Mouse (Mus musculus) urinary bladder, postnatal 36 days (tissue): ENCODE results near the gene Gm3159.
"Not testable (repeated sequence)": the region's sequence is repeated elsewhere in the genome, so short reads cannot be mapped to it uniquely, and the experiment has no call there.

Source experiments
- DNase-seq, 2 experiments: peaks; one replicate each; pipeline ENCODE4 v3.0.0; 2022; ENCODE audit warnings: low spot score in 2 of 2, mixed read lengths in 1 of 2

Gene Gm3159

DNA sequence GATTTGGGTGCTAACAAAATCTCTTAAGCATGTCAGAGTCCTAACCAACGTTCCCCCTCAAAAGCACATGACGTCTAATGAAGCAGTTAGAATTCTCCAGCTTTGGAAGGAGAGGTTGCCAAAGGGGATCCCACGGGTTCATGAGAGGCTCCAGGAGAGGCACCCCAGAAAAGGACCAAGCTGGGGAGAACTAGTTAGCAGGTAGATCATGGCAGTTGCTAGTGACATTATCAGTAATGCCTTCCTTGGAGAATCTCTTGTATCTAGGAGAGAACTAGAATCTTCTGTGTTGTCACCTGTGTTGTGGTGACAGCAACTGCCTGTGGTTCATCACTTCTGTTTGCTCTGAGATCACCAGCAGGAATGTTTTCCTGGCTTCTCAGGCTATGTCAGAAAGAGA is at the start of gene Gm3159:
Gene Gm3159, plus strand, starts transcription at position 301 of the 400 bp plus-strand sequence.
- not testable (repeated sequence) for DNase-seq

DNA sequence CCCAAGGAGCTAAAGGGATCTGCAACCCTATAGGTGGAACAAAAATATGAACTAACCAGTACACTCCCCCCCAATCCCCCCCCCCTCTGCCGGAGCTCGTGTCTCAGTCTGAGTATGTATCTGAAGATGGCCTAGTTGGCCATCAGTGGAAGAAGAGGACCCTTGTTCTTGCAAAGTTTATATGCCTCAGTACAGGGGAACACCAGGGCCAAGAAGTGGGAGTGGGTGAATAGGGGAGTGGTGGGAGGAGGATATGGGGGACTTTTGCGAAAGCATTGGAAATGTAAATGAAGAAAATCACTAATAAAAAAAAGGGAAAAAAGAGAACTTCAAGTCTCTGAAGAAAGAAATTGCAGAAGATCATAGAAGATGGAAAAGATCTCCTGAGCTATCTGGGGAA is 28.3 kb upstream of the Gm3159 start:
- not testable (repeated sequence) for DNase-seq

DNA sequence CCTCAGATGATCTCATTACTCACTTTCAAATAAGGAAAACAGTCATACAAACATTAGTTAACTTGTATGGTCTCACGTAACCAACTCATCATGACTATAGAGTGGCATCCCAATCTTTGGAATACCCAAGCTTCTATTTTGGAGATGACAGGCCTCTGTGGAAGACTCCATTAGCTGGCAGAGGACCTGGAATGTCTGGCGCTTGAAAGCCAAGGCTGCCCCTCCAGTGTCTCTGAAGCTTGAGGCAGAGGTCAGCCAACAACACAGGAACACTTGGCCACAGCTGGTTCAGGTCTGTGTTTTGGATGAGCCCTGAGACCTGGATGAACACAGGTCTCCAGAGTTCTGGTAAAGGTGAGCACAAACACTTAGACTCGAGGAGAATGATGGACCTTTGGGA is 27.6 kb upstream of the Gm3159 start:
- not testable (repeated sequence) for DNase-seq

DNA sequence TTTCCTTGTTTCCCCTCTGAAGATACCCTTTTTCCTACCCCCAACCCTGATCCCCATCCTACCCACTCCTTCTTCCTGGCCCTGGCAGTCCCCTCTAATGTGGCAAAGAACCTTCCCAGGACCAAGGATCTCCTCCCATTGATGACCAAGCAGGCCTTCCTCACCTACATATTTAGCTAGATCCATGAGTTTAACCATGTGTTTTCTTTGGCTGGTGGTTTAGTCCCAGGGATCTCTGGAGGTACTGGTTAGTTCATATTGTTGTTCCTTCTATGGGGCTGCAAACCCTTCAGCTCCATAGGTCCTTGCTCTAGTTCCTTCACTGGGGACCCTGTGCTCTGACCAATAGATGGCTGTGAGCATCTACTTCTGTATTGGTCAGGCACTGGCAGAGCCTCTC is 19.5 kb upstream of the Gm3159 start:
- DNase-seq, result not testable (repeated sequence)

DNA sequence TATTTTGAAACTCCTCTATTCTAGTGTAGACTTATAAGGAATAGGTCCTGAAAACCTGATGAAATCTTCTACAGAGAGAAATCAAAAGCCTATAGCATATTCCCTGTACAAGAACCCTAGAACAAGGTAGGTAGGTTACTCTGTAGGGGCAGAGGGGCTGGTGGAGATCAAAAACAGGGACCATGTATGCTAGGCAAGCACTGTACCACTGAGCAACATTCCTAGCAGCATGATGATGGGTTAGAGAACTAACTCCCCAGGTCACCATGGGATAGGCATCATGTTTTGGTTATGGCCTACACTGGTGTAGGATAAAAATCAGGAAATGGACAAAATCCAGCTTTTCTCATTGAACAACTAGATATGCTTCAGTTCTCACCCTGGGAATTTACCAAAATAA is 11.7 kb upstream of the Gm3159 start:
- DNase-seq, result not testable (repeated sequence)

DNA sequence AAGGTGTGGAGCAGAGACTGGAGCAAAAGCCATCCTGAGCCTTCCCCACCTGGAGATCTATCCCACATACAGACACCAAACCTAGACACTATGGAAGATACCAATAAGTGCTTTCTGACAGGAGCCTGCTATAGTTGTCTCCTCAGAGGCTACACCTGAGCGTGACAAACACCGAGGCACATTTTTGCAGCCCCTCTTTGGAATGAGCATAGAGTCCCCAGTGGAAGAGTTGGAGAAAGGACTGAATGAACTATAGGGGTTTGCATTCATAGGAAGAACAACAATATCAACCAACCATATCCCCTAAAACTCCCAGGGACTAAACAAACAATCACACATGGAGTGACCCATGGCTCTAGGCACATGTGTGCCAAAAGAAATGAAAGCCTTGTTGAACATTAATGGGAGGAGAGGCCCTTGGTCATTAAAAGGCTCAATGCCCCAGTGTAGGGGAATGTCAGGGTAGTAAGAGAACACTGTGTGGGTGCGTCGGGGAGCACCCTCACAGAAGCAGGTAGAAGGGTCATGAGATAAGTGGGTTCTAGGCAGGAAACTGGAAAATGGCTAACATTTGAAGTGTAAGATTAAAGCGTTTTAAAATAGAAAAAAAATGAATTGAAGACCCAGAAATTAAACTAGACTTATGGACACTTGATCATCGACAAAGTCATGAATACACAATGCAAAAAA is 4.3 kb upstream of the Gm3159 start:
- not testable (repeated sequence) for DNase-seq

DNA sequence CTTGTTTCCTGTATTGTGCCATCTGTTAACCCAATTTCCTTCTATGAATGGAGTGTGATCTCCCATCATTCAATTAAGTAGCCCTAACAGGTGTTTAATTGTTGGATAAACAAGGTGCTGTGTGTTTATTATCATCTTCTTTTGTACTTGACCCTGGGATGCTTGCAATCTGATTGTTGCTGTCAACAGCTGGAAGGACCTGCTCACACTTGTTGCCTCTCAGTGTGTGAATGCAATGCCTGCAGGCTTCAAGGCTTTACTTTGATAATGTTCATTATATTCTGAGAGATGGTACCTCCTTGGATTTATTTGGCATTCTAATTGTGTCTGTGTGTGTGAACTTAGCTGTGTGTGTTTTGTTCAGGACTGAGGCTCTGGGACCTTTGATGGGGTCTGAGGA is 1.3 kb downstream of the Gm3159 start:
- not testable (repeated sequence) for DNase-seq

DNA sequence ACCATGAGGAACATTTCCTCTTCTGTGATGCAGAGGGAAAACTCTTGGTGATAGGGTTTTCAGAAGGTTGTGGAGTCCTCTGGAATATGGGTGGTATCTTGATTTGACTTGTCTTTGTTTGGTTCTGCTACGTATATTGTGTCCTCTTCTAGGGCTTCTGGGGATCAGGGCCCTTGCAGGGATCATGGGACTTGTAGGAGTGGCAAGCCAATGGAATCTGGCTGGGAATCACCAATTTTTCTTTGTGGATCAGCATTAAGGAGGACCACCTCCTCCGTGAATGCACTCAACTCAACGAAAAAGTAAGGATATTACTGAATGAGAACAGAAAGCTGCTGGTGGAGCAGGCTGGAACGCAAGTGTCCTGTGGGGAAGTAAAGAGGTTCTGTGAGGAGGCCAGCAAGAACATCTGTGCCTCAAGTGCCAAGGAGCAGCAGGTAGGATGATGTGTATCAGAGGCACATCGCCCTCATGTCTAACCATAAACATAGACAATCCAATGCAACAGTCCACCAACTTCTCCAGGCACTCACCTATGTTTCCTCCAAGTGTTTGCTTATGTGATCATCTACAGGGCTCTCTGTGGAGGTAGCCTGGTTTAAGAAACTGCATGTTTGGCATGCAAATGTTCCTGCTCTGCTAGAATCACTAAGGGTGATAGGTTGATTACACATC is 2.9 kb downstream of the Gm3159 start:
- not testable (repeated sequence) for DNase-seq

DNA sequence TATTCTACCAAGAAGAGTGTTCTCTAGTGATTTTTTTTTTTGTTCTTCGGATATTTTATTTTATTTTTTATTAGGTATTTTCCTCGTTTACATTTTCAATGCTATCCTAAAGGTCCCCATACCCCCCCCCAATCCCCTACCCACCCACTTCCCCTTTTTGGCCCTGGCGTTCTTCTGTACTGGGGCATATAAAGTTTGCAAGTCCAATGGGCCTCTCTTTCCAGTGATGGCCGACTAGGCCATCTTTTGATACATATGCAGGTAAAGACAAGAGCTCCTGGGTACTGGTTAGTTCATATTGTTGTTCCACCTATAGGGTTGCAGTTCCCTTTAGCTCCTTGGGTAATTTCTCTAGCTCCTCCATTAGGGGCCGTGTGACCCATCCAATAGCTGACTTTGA is 3.9 kb downstream of the Gm3159 start:
- DNase-seq, result not testable (repeated sequence)

DNA sequence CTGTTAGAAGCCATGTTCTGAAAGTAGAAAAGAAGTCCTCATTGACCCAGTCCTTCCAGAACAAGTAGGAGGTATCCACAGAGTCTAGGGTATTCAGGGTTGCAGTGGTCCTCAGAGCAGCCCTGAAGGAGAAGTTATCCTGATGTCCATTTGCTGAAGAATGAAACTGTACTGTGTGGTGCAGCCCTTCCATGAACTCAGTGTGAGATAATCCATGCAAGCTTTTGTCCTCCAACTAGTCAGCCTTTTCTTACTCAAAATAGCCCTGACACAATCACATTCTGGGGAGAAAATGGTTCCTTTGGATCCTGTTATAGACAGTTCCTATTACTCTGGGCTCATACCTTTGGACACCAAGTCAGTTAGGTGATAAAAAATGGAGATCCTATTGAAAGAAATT is 6.5 kb downstream of the Gm3159 start:
- DNase-seq, result not testable (repeated sequence)

DNA sequence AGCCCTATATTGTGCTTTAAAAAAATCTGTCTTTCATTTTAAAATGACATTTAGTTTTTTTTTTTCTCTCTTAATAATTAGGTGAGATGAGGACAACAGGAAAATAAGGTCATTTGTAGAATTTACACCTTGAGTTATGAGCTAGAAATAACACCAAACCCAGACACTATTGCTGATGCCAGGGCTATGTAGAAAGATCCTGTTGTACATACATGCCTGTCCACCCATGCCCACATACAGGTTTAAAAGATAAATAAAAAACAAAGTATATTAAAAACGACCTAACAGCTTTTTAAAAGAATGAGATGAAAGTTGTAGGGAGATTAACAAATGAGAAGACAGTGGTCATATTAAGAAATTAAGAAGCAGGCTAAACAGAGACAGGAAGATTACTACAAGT is 12.6 kb downstream of the Gm3159 start:
- not testable (repeated sequence) for DNase-seq

DNA sequence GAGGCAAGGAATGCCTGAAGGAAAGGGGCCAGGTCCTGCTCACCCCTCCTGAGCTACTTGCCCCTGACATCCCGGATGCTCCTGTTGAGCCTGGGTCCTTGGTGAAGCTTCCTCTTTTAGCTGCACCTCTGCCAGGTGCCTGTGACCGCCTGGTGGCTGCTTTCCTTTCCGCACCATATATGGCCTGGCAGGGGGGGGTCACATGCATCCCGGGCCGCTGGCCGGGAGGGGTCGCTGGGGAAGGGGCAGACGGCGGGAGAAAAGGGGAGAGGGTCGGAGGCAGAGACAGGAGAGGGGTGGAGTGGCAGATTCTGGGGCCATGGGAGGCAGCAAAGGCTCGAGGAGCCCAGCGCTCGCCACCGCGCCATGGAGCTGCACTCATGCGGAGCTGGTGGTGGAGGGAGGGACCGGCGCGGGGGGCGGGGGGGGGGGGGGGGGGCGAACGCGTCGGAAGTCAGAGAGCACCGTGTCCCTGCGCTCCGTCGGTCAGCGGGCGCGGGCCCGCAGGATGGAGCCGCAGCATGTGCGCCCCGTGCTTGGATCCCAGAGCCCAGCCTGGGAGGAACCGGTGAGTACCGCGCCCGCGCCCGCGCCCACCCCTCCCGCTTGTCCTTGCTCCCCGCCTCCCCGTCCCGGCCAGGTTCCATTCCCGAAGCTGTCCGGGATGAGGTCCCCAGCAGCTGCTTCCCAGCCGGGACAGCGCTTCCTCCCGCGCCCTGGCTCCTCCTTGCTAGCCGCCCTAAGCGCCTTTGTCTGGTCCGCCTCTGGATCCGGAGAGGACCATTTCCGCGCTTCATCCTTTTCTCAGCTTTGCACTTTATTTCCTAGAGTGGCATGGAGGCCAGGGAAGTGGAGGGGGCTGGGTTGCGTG is 17.9 kb downstream of the Gm3159 start, which contains the start of gene Gm3164:
Gene Gm3164, plus strand, starts transcription at position 484 of the 871 bp plus-strand sequence.
- peak in 1 of 2 experiments; percentile 52 for DNase-seq

DNA sequence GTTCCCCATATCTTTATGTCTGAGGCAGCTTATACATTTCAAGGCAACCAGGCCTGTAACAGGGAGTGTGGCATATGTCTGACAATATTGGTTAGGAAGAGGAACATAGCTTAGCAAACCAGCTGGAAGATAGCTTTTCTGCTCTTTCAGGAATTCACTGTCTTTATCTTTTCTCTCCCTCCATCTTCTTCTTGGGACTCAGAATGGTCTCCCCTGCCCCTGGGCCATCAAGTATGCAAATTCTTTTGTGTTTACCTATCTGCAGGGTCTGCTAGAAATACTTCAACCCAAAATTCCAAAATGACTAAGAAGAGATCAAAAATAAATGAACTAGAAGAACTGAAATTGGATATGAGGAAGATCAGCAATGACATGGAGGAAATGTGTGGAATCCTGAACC is 33.4 kb downstream of the Gm3159 start, which contains the start of gene Gm3173:
Gene Gm3173, plus strand, starts transcription at position 301 of the 400 bp plus-strand sequence.
- not testable (repeated sequence) for DNase-seq
